Mouse (Mus musculus): ENCODE results near the gene Ddhd1.

DNA sequence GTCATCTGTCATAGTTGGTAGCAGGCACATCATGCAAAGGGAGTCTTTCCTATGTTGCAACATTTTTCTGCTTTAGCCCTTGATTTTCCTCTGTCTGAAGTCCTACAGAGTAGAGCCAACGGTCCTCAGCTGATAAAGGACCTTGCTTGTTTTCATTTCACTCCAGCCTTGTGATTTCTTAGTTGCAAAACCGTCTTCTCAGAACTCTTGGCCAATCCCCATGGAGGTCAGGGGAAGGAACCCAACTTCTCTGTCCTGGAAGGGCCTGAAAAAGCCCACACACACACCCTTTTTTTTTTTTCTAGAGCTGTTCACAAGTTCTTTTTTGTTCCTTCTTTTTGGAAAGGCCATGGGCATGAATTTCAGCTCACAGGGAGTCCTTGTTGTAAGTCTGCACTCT, 9.3 kb upstream of the Ddhd1 start:
- TF ChIP-seq MAX (IDR thresholded peaks at IDR 0.05; ENCODE audit: low read depth) = no peak
- TF ChIP-seq POLR2A (IDR thresholded peaks at IDR 0.05; ENCODE audit: insufficient read length, low read depth) = no peak
- TF ChIP-seq REST (IDR thresholded peaks at IDR 0.05; ENCODE audit: insufficient read depth, insufficient read length) = no peak
- TF ChIP-seq CEBPB (IDR thresholded peaks at IDR 0.05; ENCODE audit: insufficient read depth, poor library complexity, severe bottlenecking) = no peak

Measured in myocyte (in vitro differentiated cells).